Mouse (Mus musculus) neural tube, embryonic 10.5 days (tissue): ENCODE data around the gene Gng8.

ENCODE experiments used
- DNase-seq: peaks from one replicate; pipeline ENCODE4 v3.0.0-alpha.2; 2017; ENCODE audit warnings: low spot score; ENCODE audit errors: extremely low spot score

The Gng8 gene

DNA sequence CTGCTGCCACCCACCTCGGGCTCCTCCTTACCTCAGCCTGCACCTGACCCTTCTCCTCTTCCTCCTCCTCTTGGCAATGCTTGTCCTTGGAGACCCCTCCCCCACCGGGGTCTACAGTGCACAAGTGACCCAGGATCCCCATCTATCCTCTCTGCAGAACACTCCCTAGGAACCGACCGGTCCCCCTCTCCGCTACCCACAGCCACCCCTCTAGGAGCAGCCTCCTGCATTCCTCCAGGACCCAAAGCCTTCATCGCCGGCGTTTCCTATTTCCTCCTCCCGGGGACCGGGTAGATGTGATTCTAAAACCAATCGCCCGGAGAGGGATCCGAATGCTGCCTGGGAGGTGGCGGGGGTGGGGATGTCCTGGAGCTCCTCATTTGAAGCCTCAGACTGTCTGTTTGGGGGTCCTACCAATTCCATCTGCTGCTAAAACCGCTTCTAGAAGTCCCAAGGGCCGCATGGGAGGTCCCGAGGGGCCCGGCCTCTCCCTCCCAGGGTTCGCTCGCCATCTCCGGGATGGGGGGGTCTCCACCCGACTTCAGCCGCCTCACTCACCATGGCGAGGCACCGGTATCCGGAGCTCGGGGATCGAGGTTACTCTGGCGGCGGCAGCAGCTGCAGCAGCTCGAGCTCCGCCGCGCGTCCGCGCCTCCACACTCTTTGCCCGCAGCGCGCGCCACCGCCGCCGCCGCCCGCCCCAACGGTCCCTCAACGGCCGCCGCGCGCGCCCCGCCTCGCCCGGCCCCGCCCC lies 31.9 kb downstream of the Gng8 start:
- DNase-seq = no peak

- peak; percentile 100 for DNase-seq
These were observed 32.6 kb downstream of the Gng8 start, which contains the start of gene Calm3 for GRCm38 (mm10) chr7:16924037-16924834. Gene Calm3 (minus strand): TSS chr7:16924114.

DNA sequence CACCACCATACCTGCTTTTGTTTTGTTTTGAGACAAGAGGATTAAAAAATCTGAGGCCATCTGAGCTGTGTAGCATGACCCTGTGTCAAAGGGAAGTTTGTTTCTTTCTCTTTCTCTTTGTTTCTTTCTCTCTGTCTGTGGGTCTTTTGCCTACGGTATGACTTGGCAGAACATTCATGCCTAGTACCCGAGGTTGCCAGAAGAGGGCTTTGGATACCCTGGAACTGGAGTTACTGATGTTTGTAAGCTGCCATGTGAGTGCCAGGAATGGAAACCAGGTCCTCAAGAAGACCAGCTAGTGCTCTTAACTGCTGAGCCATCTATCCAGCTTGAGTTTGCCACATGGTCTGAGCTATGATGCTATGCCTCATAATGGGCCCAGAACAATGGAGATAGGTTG lies 36.8 kb downstream of the Gng8 start:
- DNase-seq = no peak

GRCm38 (mm10) chr7:16930850-16931249 lies 39.3 kb downstream of the Gng8 start:
- DNase-seq = peak; percentile 73

DNA sequence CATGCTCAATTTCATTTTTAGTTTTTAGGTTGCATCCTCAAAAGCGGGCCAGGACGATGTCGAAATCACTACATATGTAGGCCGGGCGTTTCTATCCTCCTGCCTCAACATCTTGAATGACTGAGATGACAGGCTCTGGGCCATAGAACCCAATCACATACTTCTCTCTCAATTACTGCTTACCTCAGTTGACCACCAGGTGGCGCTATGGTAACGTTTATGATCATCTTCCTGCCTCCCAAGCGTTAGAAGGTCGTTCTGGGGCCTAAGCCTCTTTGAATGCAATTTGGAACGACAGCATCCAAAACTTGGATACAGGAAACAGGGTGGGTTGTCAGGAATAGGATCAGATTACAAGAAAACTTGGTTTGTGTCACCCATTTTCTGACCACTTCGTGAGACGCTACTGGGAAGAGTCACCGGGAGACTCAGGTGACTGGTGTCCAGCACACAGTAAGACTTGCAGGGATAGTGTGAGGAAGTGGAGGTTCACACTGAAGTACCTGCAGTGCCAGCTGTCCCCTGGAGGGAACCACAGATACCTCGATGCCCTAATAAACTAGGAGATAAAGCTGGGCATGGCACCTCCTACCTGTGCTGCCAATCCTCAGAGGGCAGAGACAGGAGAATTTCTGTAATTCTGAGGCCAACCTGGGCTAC lies 40.5 kb downstream of the Gng8 start:
- DNase-seq = peak; percentile 88

DNA sequence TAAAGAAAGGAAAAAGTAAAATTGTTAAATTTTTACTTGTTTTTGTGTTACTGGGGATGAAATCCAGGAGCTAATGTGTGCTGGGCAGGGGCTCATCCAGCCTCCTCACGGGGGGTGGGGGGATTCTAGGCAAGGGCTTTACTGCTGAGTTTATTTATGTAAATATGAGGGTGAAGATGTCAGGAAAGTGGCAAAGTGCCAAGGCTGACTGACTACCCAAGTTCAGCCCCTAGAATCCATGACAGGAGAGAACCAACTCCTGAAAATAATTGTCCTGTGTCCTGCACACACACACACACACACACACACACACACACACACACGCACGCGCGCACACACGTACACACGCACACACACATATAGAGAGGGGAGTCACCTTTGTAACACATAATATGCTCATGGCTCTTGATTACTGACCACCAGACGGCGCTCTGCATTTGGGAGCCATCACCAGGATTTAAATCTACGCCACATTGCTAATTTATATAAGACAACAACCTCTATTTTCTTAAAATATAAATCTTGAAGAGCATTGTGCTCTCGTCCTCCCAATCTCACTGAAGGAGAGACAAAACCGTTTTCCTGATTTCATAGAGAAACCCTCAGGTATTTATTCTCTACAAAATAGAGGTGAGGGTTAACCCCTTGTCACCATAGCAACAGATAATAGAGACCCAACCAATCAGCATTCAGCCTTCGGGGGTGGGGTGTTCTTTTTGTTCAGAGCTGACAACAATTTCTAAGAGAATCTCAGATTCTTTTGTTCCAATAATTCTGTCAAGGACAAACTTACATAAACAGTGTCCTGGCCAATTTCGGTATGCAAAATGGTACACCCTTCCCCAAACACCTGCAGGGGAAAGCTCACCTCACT lies 41.4 kb downstream of the Gng8 start:
- no peak for DNase-seq

GRCm38 (mm10) chr7:16937312-16937711 lies 45.7 kb downstream of the Gng8 start:
- DNase-seq = no peak

GRCm38 (mm10) chr7:16938117-16938791 lies 46.7 kb downstream of the Gng8 start:
- DNase-seq = no peak

GRCm38 (mm10) chr7:16940292-16940691 lies 48.7 kb downstream of the Gng8 start:
- DNase-seq = no peak

GRCm38 (mm10) chr7:16942861-16943260 lies 51.3 kb downstream of the Gng8 start:
- DNase-seq = no peak

- DNase-seq = peak; percentile 91
These were observed 52.6 kb downstream of the Gng8 start, which contains the start of gene Pnmal2 for GRCm38 (mm10) chr7:16944061-16944807. Gene Pnmal2 (plus strand): TSS chr7:16944682.

DNA sequence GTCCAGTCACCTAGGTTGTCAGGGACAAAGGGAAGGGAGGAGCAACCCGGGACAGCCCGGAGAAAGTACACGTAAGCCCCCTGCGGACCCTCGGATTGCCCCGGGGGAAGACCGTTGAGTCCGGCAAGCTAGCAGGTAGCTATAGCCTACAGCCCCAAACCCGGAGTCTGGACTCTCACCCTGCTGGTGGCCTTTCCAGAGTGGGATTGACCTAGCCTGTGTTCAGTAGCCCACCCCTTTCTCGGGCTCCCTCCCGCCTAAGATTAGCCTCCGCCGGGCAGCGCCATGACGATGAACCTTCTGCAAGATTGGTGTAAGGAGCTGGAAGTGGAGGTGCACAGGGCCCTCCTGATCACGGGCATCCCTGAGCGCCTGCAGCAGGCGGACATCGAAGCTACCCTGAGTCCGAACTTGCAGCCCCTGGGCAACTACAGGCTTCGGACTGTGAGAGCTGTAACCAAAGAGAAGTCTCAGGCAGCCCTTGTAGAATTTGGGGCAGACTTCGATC lies 53.3 kb downstream of the Gng8 start:
- DNase-seq = no peak
